Mouse (Mus musculus) monocyte, adult 5-6 weeks (primary cell): ENCODE measurements around the gene Ramp3. TPM values are rescaled to one million over a fixed set of nuclear protein-coding genes. Genes with fewer than 3 reads are reported as not detected.

Experiments used
- ATAC-seq: fragments of 153-309, 156-312 bp; replicated peaks from 2 replicates; pipeline ENCODE4 v1.8.0; 2017; ENCODE audit warnings: mild to moderate bottlenecking; ENCODE audit not compliant: low TSS enrichment, insufficient number of reproducible peaks, severe bottlenecking, poor library complexity, low FRiP score
- total RNA-seq: library from RNA; stranded (forward); fragments of 200-1000, 200-491, 200-594 nt; gene quantifications from 3 replicates; pipeline ENCODE4 v1.2.3, GENCODE M21; 2017

Gene Ramp3
- total RNA-seq, 1 experiment from 2014 or later, result not detected

- no peak for ATAC-seq
Observed at GRCm38 (mm10) chr11:6666634-6667033, 8.3 kb downstream of the Ramp3 start.

- ATAC-seq, result no peak
Observed at GRCm38 (mm10) chr11:6669041-6669440, 10.7 kb downstream of the Ramp3 start.

- no peak for ATAC-seq
Observed at GRCm38 (mm10) chr11:6670044-6670443, 11.7 kb downstream of the Ramp3 start.

GRCm38 (mm10) chr11:6670826-6671225, 12.5 kb downstream of the Ramp3 start:
- ATAC-seq, result no peak

GRCm38 (mm10) chr11:6674701-6675100, 16.4 kb downstream of the Ramp3 start:
- ATAC-seq, result no peak

- ATAC-seq, result no peak
Observed at GRCm38 (mm10) chr11:6675402-6675801, 17.1 kb downstream of the Ramp3 start.

- ATAC-seq, result no peak
Observed at GRCm38 (mm10) chr11:6676641-6677040, 18.3 kb downstream of the Ramp3 start.

- no peak for ATAC-seq
Observed at GRCm38 (mm10) chr11:6677530-6677929, 19.2 kb downstream of the Ramp3 start.

GRCm38 (mm10) chr11:6679694-6680396, 21.5 kb downstream of the Ramp3 start:
- peak; percentile 62; the same call in 1 of the 2 replicates for ATAC-seq

- peak; percentile 23; the same call in 1 of the 2 replicates for ATAC-seq
Observed at GRCm38 (mm10) chr11:6680397-6680818, 22.1 kb downstream of the Ramp3 start.

GRCm38 (mm10) chr11:6684741-6685140, 26.4 kb downstream of the Ramp3 start:
- no peak for ATAC-seq

GRCm38 (mm10) chr11:6688888-6689287, 30.6 kb downstream of the Ramp3 start:
- ATAC-seq, result no peak

- ATAC-seq, result no peak
Observed at GRCm38 (mm10) chr11:6692341-6692740, 34.0 kb downstream of the Ramp3 start.

- no peak for ATAC-seq
Observed at GRCm38 (mm10) chr11:6694114-6694513, 35.8 kb downstream of the Ramp3 start.

- peak; percentile 81 for ATAC-seq
Observed at GRCm38 (mm10) chr11:6695176-6695575, 36.9 kb downstream of the Ramp3 start.

GRCm38 (mm10) chr11:6696551-6696950, 38.2 kb downstream of the Ramp3 start:
- no peak for ATAC-seq

- ATAC-seq, result no peak
Observed at GRCm38 (mm10) chr11:6697751-6698150, 39.4 kb downstream of the Ramp3 start.

GRCm38 (mm10) chr11:6698281-6698680, 40.0 kb downstream of the Ramp3 start:
- ATAC-seq, result no peak

GRCm38 (mm10) chr11:6702258-6702657, 43.9 kb downstream of the Ramp3 start:
- no peak for ATAC-seq

- no peak for ATAC-seq
Observed at GRCm38 (mm10) chr11:6704851-6705250, 46.5 kb downstream of the Ramp3 start.

GRCm38 (mm10) chr11:6705516-6705915, 47.2 kb downstream of the Ramp3 start:
- no peak for ATAC-seq
